Mouse (Mus musculus) heart, postnatal 14 days (tissue): ENCODE measurements at regions not wholly inside any gene's neighbourhood (a gene's known extent, or its start where the extent isn't known, plus 50 kb on each side); places are given as distances from the start of the nearest gene placed in this dataset.
A peak's percentile ranks its signal among the peaks of the same experiment; 100 is the strongest.

Experiments used
- DNase-seq, 2 experiments: peaks; one replicate each; pipeline ENCODE4 v3.0.0; 2021 to 2022
- intact Hi-C: fragments of 180-260 bp; cut with DNase I; formaldehyde crosslinking; loops from one replicate; pipeline ENCODE4 v1.15.1; 2025

GRCm38 (mm10) chr3:150109561-150109960 lies 1119.2 kb upstream of the Adgrl2 start:
- no peak for DNase-seq
- intact Hi-C loops, result no loop called here

DNA sequence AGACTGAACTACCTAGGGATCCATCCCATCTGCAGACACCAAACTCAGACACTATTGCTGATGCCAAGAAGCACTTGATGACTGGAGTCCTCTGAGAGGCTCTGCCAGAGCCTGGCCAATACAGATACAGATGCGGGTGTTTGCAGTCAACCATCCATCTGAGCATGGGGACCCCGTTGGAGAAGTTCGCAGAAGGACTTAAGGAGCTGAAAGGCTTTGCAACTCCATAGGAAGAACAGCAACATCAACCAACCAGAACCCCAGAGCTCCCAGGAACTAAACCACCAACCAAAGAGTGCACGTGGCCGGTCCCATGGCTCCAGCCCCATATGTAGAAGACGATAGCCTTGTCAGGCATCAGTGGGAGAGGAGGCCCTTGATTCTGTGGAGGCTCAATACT lies 1121.9 kb upstream of the Adgrl2 start:
- intact Hi-C loops, result no loop called here
- no peak for DNase-seq

GRCm38 (mm10) chr3:150119866-150120265 lies 1129.5 kb upstream of the Adgrl2 start:
- DNase-seq, result no peak
- intact Hi-C loops, result no loop called here

DNA sequence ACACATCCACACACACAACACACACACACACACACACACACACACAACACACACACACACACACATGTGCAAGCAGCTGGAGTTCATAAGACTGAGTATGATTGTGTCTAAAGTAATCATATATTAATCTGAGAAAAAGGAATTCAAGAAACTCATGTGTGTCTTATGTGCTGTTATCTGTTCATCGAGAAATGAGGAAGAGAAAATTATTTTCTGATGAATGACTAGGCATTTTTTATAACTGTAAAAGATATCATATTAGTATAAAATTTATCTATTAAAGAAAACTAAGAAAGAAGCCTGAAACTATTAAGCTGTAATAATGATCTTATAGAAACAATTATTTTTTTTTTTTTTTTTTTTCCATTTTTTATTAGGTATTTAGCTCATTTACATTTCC lies 1156.3 kb upstream of the Adgrl2 start:
- no peak for DNase-seq
- intact Hi-C loops, result no loop called here

DNA sequence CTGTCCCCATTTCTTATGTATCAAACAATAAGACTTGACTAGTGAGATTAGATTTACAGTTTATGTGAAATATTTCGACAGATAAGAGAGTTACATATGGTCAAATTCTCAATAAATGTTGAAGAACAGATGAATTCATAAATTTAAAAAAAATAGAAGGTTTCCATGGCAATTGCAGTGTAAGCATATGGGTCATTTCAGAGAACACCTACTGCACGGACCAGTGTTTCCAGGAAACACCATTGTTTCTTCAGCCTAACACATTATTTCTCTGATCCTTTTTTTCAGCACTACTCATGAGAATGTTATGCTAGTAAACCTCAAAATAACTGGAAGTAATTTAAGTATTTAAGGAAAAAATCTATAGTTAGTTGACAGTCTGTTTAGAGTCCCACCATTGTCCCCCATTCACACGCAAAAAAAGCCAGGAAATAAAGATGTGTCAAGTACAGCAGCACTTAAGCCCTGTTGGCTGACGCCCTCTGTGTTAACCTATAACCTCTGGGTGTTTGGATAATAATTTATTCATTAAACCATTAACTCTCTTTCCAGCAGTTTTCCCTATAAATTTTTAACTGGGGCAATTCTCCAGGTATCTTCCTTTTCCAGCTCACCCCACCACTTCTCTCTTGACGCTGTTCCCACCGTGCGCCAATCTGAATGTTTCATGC lies 1160.9 kb upstream of the Adgrl2 start:
- no peak for DNase-seq
- intact Hi-C loops, result no loop called here

GRCm38 (mm10) chr3:150151823-150152158 lies 1161.4 kb upstream of the Adgrl2 start:
- intact Hi-C loops, result no loop called here
- DNase-seq, result no peak

DNA sequence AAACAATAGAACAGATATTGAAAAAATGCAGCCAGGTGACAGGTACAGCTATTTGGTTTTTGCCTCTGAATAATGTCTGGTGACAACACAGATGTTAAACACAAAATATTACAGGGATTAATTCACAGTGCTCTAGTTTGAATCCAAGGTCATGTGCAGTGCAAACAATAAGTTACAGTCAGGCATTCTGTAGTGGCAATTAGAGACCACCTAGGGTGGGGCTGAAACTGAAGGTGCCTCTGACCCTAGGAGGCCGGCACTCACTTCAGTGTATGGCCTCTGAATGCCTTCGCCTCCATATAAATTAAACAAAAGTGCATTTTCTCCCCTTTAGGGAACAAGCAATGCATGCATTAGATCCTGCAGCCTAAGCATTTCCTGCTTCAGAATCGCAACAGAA lies 1162.5 kb upstream of the Adgrl2 start:
- no peak for DNase-seq
- intact Hi-C loops, result no loop called here

- intact Hi-C loops, result no loop called here
- no peak for DNase-seq
These were observed 1195.5 kb upstream of the Adgrl2 start for GRCm38 (mm10) chr3:150185807-150186206.

DNA sequence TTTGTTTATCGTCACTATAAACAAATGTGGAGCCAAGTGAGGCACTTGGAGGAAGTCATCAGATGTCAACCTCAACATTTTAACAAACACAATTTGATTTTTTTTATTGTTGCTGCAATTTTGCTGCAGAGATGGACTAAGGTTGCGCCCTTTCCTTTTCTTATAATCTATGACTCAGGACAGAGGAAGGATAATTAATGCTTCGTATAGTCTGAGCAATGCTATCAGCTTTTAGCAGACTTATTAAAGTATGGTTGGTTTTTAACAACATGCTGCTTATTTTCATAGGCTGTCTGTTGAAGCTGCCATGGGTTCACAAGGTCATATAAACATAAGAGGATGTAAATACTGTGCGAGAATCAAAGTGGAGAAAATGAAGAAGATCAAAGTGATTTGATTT lies 1202.8 kb upstream of the Adgrl2 start:
- DNase-seq, result no peak
- intact Hi-C loops, result no loop called here

- DNase-seq, result no peak
- intact Hi-C loops, result no loop called here
These were observed 1208.1 kb upstream of the Adgrl2 start for GRCm38 (mm10) chr3:150198492-150198891.

DNA sequence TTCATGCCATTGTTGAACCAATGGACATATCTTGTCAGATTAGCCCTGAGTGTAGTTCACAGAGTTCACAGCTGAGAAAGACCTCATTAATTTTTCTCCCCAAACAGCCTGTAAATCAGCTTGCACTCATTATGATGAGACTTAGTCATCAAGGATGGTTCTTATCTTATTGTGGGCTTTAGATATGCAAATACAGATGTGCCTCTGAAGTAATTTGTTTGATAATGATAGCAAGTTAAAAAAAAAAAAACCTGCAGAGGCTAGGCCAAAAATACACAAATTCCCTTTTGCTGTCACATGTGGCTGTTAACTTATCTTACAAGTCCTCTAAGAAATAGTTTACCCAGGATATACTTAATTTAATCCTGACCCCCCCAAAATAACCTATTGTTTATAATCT lies 1215.5 kb upstream of the Adgrl2 start:
- intact Hi-C loops, result no loop called here
- DNase-seq, result no peak

- intact Hi-C loops, result no loop called here
- DNase-seq, result no peak
These were observed 1204.4 kb upstream of the Adgrl4 start for GRCm38 (mm10) chr3:150233279-150233678.

DNA sequence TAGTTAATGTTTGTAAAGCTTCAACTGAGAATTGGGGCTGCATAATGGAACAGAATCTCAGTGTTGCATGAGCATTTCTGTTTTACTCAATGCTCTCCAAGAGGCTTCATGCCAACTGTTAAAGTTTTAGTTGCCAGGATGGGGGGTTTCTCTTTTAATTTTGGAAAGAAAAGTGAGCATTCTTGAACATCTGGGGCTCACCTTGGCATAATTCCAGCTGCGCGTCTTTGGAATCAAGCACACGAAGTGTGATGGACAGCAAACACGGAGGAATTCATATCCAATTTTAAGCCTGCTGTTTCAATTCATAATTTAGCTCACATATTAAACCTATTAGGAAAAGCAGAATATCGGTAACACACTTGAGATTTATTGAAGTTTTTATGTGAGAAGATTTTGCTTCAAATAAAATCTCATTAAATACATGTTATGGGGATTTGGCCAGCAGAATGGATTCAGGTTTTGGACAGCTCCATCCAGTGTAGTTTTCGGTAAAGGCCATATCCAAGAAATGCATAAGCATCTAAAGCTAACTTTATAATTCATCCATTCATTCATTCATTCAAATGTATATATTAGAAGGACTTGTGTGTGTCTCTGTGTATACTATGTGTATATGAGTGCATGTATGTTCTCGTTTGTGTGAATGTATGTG lies 1200.6 kb upstream of the Adgrl4 start:
- DNase-seq, result no peak
- intact Hi-C loops, result no loop called here

DNA sequence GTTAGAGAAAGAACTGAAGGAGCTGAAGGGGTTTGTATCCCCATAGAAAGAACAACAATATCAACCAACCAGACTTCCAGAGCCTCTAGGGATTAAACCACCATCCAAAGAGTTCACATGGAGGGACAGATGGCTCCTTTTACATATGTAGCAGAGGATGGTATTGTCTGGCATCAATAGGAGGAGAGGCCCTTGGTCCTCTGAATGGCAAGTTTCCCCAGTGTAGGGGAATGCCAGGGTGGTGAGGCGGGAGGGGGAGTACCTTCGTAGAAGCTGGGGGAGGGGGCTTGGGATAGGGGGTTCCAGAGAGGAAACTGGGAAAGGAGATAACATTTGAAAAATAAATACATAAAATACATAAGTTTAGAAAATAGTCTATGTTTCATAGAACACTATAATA lies 1162.6 kb upstream of the Adgrl4 start:
- DNase-seq, result no peak
- intact Hi-C loops, result no loop called here

DNA sequence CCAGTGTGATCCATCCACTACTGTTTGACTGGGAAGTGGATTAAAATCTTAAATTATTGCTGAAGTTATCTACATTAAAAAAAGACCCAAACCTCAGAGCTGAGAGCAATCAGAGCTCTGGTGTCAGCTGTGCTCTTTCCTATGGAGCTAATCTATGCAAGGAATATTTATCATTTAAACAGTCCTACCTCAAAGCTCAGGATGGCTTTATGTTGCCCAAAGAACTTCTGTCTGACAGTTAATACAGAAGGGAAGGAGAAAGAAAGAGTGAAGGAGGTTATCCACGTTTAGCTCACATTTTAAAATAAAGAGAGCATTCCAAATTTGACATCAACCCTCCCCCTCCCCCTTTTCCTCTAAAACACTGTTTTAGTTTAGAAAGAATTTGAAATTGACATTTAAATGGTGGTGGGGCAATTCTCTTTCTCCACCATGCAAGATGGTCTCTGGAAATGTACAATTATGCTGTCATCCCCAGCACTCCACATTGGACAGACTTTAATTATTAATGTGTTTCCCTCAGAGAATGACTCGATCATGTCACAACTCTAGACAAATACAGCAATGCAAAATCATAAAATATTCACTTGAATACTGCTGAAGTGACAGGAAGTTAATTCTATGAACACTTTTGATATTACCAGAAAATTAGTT lies 1141.5 kb upstream of the Adgrl4 start:
- DNase-seq, result no peak
- intact Hi-C loops, result no loop called here

- no peak for DNase-seq
- intact Hi-C loops, result no loop called here
These were observed 1108.9 kb upstream of the Adgrl4 start for GRCm38 (mm10) chr3:150328811-150329210.

DNA sequence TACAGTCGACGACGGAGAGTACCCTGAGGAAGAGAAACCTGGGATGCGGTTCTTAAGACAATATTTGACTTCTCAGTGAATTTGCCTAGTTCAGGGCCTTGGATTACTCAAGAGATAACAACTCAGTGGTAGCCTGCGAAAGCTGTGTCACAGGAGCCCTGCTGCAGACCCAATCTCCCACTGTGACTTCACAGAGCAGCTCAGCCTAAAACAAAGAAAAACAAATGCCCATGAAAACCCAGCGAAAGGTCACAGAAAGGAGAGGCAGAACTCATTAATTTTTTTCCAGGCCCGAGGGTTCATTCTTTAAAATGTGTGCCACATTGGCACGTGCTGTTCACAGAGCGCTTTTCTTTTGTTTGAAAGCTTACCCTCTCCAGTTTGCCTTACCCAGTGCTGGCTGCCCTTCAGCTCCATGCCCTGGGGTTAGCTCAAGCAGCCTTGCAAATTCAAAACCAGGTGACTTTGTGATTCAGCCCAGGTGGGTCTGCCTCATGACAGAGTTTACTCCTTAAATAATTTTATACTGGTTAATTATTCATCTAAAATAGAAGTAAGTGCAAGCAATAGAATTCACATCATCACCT lies 1085.5 kb upstream of the Adgrl4 start:
- intact Hi-C loops, result no loop called here
- no peak for DNase-seq

DNA sequence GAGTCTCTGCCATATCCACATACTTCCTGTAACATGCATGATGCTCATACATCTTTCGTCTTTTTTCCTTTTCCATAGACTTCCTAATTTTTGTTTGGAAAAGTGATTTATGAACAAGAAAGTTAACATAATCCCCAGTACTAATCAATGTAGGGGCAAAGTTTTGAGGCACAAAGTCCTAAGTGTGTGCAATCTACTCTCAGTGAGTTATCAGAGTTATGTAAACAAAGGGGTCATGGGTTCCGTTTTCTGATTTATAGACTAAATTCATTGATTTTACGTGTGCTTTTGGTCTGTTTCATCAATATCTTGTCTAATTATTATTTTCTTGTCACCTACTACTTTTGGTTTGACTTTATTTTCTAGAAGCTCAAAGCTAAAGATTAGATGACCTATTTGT lies 1071.9 kb upstream of the Adgrl4 start:
- intact Hi-C loops, result no loop called here

DNA sequence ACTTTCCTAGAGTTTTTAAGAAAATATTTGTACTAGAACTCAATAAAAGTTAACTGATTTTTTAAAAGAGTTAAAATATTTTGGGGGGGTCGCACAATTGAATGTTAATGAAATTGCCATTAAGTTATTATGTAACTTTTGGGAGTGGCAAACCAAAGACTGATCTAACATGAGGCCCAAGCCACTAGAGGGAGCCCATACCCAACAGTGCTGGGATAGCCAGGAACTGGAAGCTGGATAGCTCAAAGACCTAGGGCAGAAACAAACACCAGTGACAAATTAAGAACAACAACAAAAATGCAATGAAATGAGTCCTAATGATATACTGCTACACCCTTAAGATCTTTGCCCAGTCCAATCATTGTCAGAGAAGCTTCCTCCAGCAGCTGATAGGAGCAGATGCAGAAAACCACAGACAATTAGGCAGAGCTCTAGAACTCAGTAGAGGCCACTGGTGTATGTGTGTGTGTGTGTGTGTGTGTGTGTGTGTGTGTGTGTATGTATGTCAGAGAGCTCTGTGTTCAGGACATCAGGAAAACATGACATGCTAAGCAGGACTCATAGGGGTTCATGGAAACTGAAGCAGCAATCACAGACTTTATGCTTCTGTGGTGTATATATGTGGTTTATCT lies 1052.6 kb upstream of the Adgrl4 start:
- intact Hi-C loops, result loop anchor here (5.0 to 10.0 kb wide), 3 partner anchors 617 to 1182 kb away; no protein-coding TSS in a partner anchor
- peak; percentile 25 to 57 for DNase-seq

More for the DNA sequence above, 1071.9 kb upstream of the Adgrl4 start:
- no peak for DNase-seq

- intact Hi-C loops, result no loop called here
- DNase-seq, result no peak
These were observed 1035.9 kb upstream of the Adgrl4 start for GRCm38 (mm10) chr3:150401694-150402301.

DNA sequence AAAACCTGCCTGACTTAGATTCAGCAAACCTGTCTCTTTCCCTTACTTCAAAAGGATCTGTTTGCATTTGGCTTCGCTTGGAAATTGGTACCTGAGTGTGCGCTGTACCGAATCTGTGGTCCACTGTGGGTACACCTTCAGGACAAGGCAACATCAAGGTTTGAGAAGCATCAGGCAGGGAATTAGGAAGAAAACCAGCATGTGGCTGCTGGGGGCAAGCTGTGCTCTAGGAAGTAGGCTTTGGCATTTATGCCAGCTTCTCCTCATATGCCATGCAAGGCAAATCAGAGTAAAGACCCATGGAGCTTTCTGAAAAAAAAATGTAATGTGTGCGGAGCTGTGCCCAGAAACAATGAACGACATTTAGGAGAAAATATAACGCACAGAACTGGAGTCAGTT lies 1031.6 kb upstream of the Adgrl4 start:
- DNase-seq, result no peak
- intact Hi-C loops, result no loop called here
